Mouse (Mus musculus) Patski (cell line): Measurements from ENCODE around the gene Prl7b1. TPM values are rescaled to one million over a fixed set of nuclear protein-coding genes. Genes with fewer than 3 reads are reported as not detected.

Experiments used
- ATAC-seq: fragments of 100-300 bp; one replicate; pipeline ENCODE4 v1.8.0; 2021
- CTCF ChIA-PET: fragments of 350-600 bp; sonication (Branson Sonifier 250); formaldehyde crosslinking; loops from one replicate; lab custom pipeline; 2022; ENCODE audit warnings: inconsistent platforms; lab: Charles Lee
- POLR2A ChIA-PET: fragments of 350-600 bp; sonication (Branson Sonifier 250); formaldehyde crosslinking; loops from one replicate; lab custom pipeline; 2022; ENCODE audit warnings: antibody characterized with exemption, inconsistent platforms; lab: Charles Lee
- DNase-seq: peaks from one replicate; pipeline ENCODE4 v3.0.0-alpha.2; 2011; ENCODE audit warnings: low read depth, low spot score
- H3K27me3 ChIP-seq: fragments of 371-371 bp; one replicate; pipeline ENCODE4 v1.5.1; 2021
- CTCF ChIP-seq: fragments of 100-300 bp; IDR thresholded peaks from one replicate; pipeline ENCODE4 v1.5.1; 2021
- in situ Hi-C: fragments of 300-500 bp; cut with MboI; formaldehyde crosslinking; loops from 3 replicates; pipeline ENCODE4 v1.11.1; 2018; ENCODE audit warnings: low pct_unique_long_range_greater_than_20kb, mixed read lengths
- polyA plus RNA-seq: library from polyadenylated mRNA; unstranded; gene quantifications from one replicate; pipeline ENCODE4 v1.2.3, GENCODE M21; 2021

The Prl7b1 gene
- not detected for polyA plus RNA-seq

GRCm38 (mm10) chr13:27610482-27610881, at the start of gene Prl7b1:
Prl7b1 (minus strand) TSS chr13:27610582.
- TF ChIP-seq CTCF: no peak
- ATAC-seq (no peak), DNase-seq (no peak)
- ChIA-PET CTCF (no interaction called here), POLR2A (no interaction called here)
- H3K27me3 ChIP-seq: no peaks in the 10 kb centered on the region
- in situ Hi-C loops: no loop called here

- TF ChIP-seq CTCF: no peak
- ChIA-PET CTCF (no interaction called here), POLR2A (no interaction called here)
- H3K27me3 ChIP-seq: no peaks in the 10 kb centered on the region
- DNase-seq: no peak
- in situ Hi-C loops: no loop called here
- no peak for ATAC-seq
Observed at GRCm38 (mm10) chr13:27642393-27642792, 32.0 kb upstream of the Prl7b1 start, which contains the start of gene Prl7a1. Prl7a1 (minus strand) TSS chr13:27642493.

GRCm38 (mm10) chr13:27582071-27582470, 28.3 kb downstream of the Prl7b1 start, which contains the start of gene Prl8a1:
Prl8a1 (minus strand) TSS chr13:27582171.
- ChIA-PET POLR2A (no interaction called here), CTCF (no interaction called here)
- in situ Hi-C loops: no loop called here
- ATAC-seq (no peak), DNase-seq (no peak)
- no peaks in the 10 kb centered on the region for H3K27me3 ChIP-seq
- TF ChIP-seq CTCF: no peak

GRCm38 (mm10) chr13:27564506-27564905, 45.9 kb downstream of the Prl7b1 start, which contains the start of gene Prl8a9:
Prl8a9 (minus strand) TSS chr13:27564606.
- in situ Hi-C loops: no loop called here
- ATAC-seq (no peak), DNase-seq (no peak)
- ChIA-PET CTCF (no interaction called here), POLR2A (no interaction called here)
- no peak for TF ChIP-seq CTCF
- no peaks in the 10 kb centered on the region for H3K27me3 ChIP-seq

GRCm38 (mm10) chr13:27553336-27553735, 57.0 kb downstream of the Prl7b1 start:
- in situ Hi-C loops: no loop called here
- ChIA-PET CTCF (no interaction called here), POLR2A (no interaction called here)
- no peaks in the 10 kb centered on the region for H3K27me3 ChIP-seq
- no peak for DNase-seq
- no peak for TF ChIP-seq CTCF
- no peak for ATAC-seq

Other genes starting within 250 kb of the Prl7b1 start
- gene Prl2b1, start 219.7 kb downstream of the Prl7b1 start, polyA plus RNA-seq: not detected
- not detected for gene Prl8a6, start 171.9 kb downstream of the Prl7b1 start, polyA plus RNA-seq
- gene Prl8a8, start 97.4 kb downstream of the Prl7b1 start, polyA plus RNA-seq: not detected
- gene Prl8a9, start 46.0 kb downstream of the Prl7b1 start, polyA plus RNA-seq: not detected
- gene Prl8a1, start 28.4 kb downstream of the Prl7b1 start, polyA plus RNA-seq: not detected
- 0.31 TPM for gene Prl7a1, start 31.9 kb upstream of the Prl7b1 start, polyA plus RNA-seq
- 0.13 TPM for gene Prl7a2, start 57.5 kb upstream of the Prl7b1 start, polyA plus RNA-seq
- gene Prl7d1, start 106.2 kb upstream of the Prl7b1 start, polyA plus RNA-seq: not detected
- gene Prl7c1, start 170.2 kb upstream of the Prl7b1 start, polyA plus RNA-seq: not detected
- gene Prl2a1, start 191.1 kb upstream of the Prl7b1 start, polyA plus RNA-seq: not detected
- not detected for gene Prl2c1, start 238.8 kb upstream of the Prl7b1 start, polyA plus RNA-seq